Mouse (Mus musculus): ENCODE data around the gene Capns2.

The Capns2 gene

GRCm38 (mm10) chr8:92908448-92908847, 7.2 kb downstream of the Capns2 start:
- no peak for DNase-seq

DNA sequence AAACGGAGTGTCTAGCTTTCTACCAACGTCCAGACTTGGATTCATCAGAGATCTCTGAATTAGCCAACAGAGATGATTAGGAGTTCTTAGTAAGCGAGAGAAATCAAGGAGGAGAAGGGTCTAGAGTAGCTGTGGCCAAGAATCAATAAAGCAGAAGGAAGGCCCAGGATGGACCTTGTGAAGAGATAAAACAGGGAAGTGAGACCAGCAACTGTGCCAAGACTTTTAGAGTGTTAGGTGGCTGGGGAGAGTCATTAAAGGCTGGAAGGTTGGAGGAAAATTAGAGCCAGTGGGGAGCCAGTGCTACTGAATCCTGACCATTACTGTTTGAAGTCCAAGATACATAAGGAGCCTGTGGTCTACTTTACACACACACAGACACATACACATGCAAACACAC, 10.3 kb downstream of the Capns2 start:
- DNase-seq, result no peak

DNA sequence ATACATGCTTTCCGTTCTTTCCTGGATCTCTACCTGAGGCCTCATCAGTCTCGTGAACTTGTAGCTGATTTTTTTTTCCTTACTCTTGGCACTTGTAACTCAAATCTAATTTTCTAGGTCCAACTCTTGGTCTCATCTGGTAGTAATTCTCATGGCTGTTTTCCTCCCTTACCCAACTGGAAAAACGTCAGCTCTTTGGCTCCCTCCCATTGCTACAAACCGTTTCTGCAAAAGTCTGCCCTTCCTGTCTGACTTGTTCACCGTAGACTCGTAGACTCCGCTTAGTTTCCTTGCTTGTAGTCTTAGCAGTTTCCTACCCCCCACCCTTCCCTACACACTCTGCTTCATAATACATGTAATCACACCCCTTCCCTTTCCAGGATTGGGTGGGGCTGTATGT, 12.2 kb downstream of the Capns2 start:
- DNase-seq, result no peak

GRCm38 (mm10) chr8:92916082-92916481, 14.9 kb downstream of the Capns2 start:
- DNase-seq, result no peak

GRCm38 (mm10) chr8:92921768-92922167, 20.6 kb downstream of the Capns2 start:
- no peak for DNase-seq

DNA sequence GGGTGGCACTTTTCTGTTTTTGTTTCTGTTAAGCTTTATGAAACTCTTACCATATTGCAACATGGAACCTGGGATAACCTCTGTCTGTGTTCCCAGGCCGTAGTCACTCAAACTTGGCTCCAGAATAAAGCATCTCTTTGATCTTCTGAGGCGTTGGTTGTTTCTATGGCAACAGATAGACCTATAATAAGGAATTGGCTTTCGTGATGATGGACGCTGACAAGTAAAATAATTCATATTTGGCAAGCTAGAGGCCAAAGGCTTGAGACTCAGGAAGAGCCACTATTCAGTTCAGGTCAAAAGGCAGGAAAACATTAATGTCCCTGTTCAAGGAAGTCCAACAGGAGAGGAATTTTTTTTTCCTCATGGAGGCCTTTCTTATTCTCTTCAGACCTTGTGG, 27.8 kb downstream of the Capns2 start:
- DNase-seq, result no peak

GRCm38 (mm10) chr8:92938056-92938455, 36.8 kb downstream of the Capns2 start:
- DNase-seq, result no peak

- DNase-seq, result no peak
These were observed 47.9 kb downstream of the Capns2 start for GRCm38 (mm10) chr8:92949071-92949470.

GRCm38 (mm10) chr8:92950639-92951371, 49.6 kb downstream of the Capns2 start:
- DNase-seq, result no peak

Data from layer of hippocampus, adult 9-11 months (tissue).